Mouse (Mus musculus) midbrain, embryonic 14.5 days (tissue): ENCODE results near the gene Dleu7. TPM values are rescaled to one million over a fixed set of nuclear protein-coding genes. Genes with fewer than 3 reads are reported as not detected.

Source experiments
- ATAC-seq: fragments of 200-750 bp; cut with Nextera tagmentation; 2 replicates; pipeline ENCODE4 v1.8.0; 2017; ENCODE audit warnings: moderate number of reproducible peaks, moderate library complexity; ENCODE audit not compliant: low FRiP score, low TSS enrichment
- DNase-seq: peaks from one replicate; pipeline ENCODE4 v3.0.0-alpha.2; 2015
- H3K27ac ChIP-seq: fragments of 300-500 bp; sonication (generic); replicated peaks from 2 replicates; pipeline ENCODE4 v1.5.1; 2014; ENCODE audit warnings: mild to moderate bottlenecking, low read depth, low read length, moderate library complexity
- H3K27me3 ChIP-seq: fragments of 300-500 bp; sonication (generic); 2 replicates; pipeline ENCODE4 v1.6.1; 2014; ENCODE audit warnings: low read length, control low read depth, mixed read lengths; ENCODE audit not compliant: control insufficient read depth, insufficient read depth
- H3K36me3 ChIP-seq: fragments of 300-500 bp; sonication (generic); 2 replicates; pipeline ENCODE4 v1.6.1; 2014; ENCODE audit warnings: low read length, control low read depth; ENCODE audit not compliant: control insufficient read depth, insufficient read depth
- H3K4me1 ChIP-seq: fragments of 300-500 bp; sonication (generic); 2 replicates; pipeline ENCODE4 v1.6.1; 2014; ENCODE audit warnings: mild to moderate bottlenecking, antibody characterized with exemption, low read length, control low read depth; ENCODE audit not compliant: control insufficient read depth, insufficient read depth
- H3K4me2 ChIP-seq: fragments of 300-500 bp; sonication (generic); 2 replicates; pipeline ENCODE4 v1.6.1; 2014; ENCODE audit warnings: mild to moderate bottlenecking, low read length, moderate library complexity
- H3K4me3 ChIP-seq: fragments of 300-500 bp; sonication (generic); replicated peaks from 2 replicates; pipeline ENCODE4 v1.5.1; 2014; ENCODE audit warnings: low read depth, low read length
- H3K9ac ChIP-seq: fragments of 300-500 bp; sonication (generic); replicated peaks from 2 replicates; pipeline ENCODE4 v1.6.1; 2014; ENCODE audit warnings: mild to moderate bottlenecking, low read length, moderate library complexity
- H3K9me3 ChIP-seq: fragments of 300-500 bp; sonication (generic); 2 replicates; pipeline ENCODE4 v1.6.1; 2016; ENCODE audit warnings: low read length, control low read depth, mixed read lengths; ENCODE audit not compliant: control insufficient read depth
- WGBS: fragments of 180-500 bp; shearing (Covaris S2); extraction: QIAGEN DNeasy Blood & Tissue Kit; methylation state at CpG from one replicate; pipeline ENCODE4 v1.1.7; 2014; 5-methylcytosine and 5-hydroxymethylcytosine counted together
- polyA plus RNA-seq: library from polyadenylated mRNA; unstranded; fragments of >200 nt; fragmentation: Nextera tagmentation; extraction: Ambion mirVana; gene quantifications from 2 replicates; pipeline ENCODE4 v1.2.1, GENCODE M21; 2014

Dleu7 gene
- polyA plus RNA-seq, 1 experiment from 2014 or later, result 11.8 TPM

GRCm38 (mm10) chr14:62298808-62299207, 6.0 kb upstream of the Dleu7 start:
- H3K4me3 ChIP-seq, result no peak overlapping the region
- no peak overlapping the region for H3K9ac ChIP-seq
- H3K9me3 ChIP-seq, result no peaks in the 10 kb centered on the region
- H3K27me3 ChIP-seq, result no peaks in the 10 kb centered on the region
- DNase-seq (no peak), ATAC-seq (no peak)
- no peak overlapping the region for H3K4me2 ChIP-seq
- H3K4me1 ChIP-seq, result no peaks in the 10 kb centered on the region
- no peaks in the 10 kb centered on the region for H3K36me3 ChIP-seq
- 94% methylated on average over 1 of the region's 1 CpGs for WGBS
- H3K27ac ChIP-seq, result no peak overlapping the region

GRCm38 (mm10) chr14:62292166-62292487, 720 bp downstream of the Dleu7 start:
- H3K9ac ChIP-seq, result peak overlapping the region; percentile 68
- H3K36me3 ChIP-seq, result no peaks in the 10 kb centered on the region
- H3K4me1 ChIP-seq, result peaks cover 15% of the 10 kb centered on the region
- H3K4me3 ChIP-seq, result peak overlapping the region; percentile 53
- no peak overlapping the region for H3K27ac ChIP-seq
- no peak for ATAC-seq
- no peaks in the 10 kb centered on the region for H3K27me3 ChIP-seq
- DNase-seq, result no peak
- WGBS, result 29% methylated on average over 4 of the region's 7 CpGs
- H3K9me3 ChIP-seq, result no peaks in the 10 kb centered on the region
- H3K4me2 ChIP-seq, result peak overlapping the region; percentile 92

- H3K36me3 ChIP-seq, result no peaks in the 10 kb centered on the region
- WGBS, result 96% methylated on average over 1 of the region's 1 CpGs
- no peaks in the 10 kb centered on the region for H3K27me3 ChIP-seq
- no peak overlapping the region for H3K27ac ChIP-seq
- ATAC-seq (no peak), DNase-seq (no peak)
- peaks cover 15% of the 10 kb centered on the region for H3K4me1 ChIP-seq
- no peak overlapping the region for H3K9ac ChIP-seq
- H3K4me2 ChIP-seq, result peak overlapping the region; percentile 92
- no peak overlapping the region for H3K4me3 ChIP-seq
- H3K9me3 ChIP-seq, result no peaks in the 10 kb centered on the region
These were observed 1.4 kb downstream of the Dleu7 start for GRCm38 (mm10) chr14:62291406-62291987.

GRCm38 (mm10) chr14:62288731-62289130, 4.1 kb downstream of the Dleu7 start:
- 92% methylated on average over 3 of the region's 3 CpGs for WGBS
- H3K9ac ChIP-seq, result no peak overlapping the region
- no peaks in the 10 kb centered on the region for H3K9me3 ChIP-seq
- H3K4me3 ChIP-seq, result no peak overlapping the region
- H3K36me3 ChIP-seq, result no peaks in the 10 kb centered on the region
- H3K4me2 ChIP-seq, result no peak overlapping the region
- peaks cover 15% of the 10 kb centered on the region for H3K4me1 ChIP-seq
- DNase-seq (no peak), ATAC-seq (no peak)
- H3K27ac ChIP-seq, result no peak overlapping the region
- no peaks in the 10 kb centered on the region for H3K27me3 ChIP-seq

GRCm38 (mm10) chr14:62282974-62283373, 9.9 kb downstream of the Dleu7 start:
- Histone ChIP-seq H3K27me3 (no peaks in the 10 kb centered on the region), H3K4me3 (no peak overlapping the region), H3K27ac (no peak overlapping the region), H3K4me1 (no peaks in the 10 kb centered on the region), H3K9ac (no peak overlapping the region), H3K9me3 (no peaks in the 10 kb centered on the region), H3K36me3 (no peaks in the 10 kb centered on the region), H3K4me2 (no peak overlapping the region)
- WGBS, result 68% methylated on average over 2 of the region's 2 CpGs
- ATAC-seq (no peak), DNase-seq (no peak)

GRCm38 (mm10) chr14:62273604-62274003, 19.2 kb downstream of the Dleu7 start:
- DNase-seq, result no peak
- H3K36me3 ChIP-seq, result no peaks in the 10 kb centered on the region
- H3K27ac ChIP-seq, result no peak overlapping the region
- no peak overlapping the region for H3K9ac ChIP-seq
- H3K9me3 ChIP-seq, result no peaks in the 10 kb centered on the region
- no peaks in the 10 kb centered on the region for H3K27me3 ChIP-seq
- no peak overlapping the region for H3K4me2 ChIP-seq
- no peaks in the 10 kb centered on the region for H3K4me1 ChIP-seq
- H3K4me3 ChIP-seq, result no peak overlapping the region
- 97% methylated on average over 3 of the region's 3 CpGs for WGBS
- no peak for ATAC-seq

- no peak for DNase-seq
- H3K9ac ChIP-seq, result no peak overlapping the region
- H3K9me3 ChIP-seq, result no peaks in the 10 kb centered on the region
- no peaks in the 10 kb centered on the region for H3K27me3 ChIP-seq
- ATAC-seq, result no peak
- H3K27ac ChIP-seq, result no peak overlapping the region
- no peaks in the 10 kb centered on the region for H3K36me3 ChIP-seq
- no peak overlapping the region for H3K4me2 ChIP-seq
- WGBS, result 94% methylated on average over 12 of the region's 12 CpGs
- no peaks in the 10 kb centered on the region for H3K4me1 ChIP-seq
- H3K4me3 ChIP-seq, result no peak overlapping the region
These were observed 22.0 kb downstream of the Dleu7 start for GRCm38 (mm10) chr14:62270698-62271396.

- DNase-seq, result no peak
- Histone ChIP-seq H3K27ac (no peak overlapping the region), H3K4me1 (no peaks in the 10 kb centered on the region), H3K4me2 (no peak overlapping the region), H3K36me3 (no peaks in the 10 kb centered on the region), H3K9ac (no peak overlapping the region), H3K4me3 (no peak overlapping the region), H3K9me3 (no peaks in the 10 kb centered on the region), H3K27me3 (no peaks in the 10 kb centered on the region)
- WGBS, result 61% methylated on average over 10 of the region's 10 CpGs
- no peak for ATAC-seq
These were observed 33.8 kb downstream of the Dleu7 start for GRCm38 (mm10) chr14:62258978-62259536.

- no peak overlapping the region for H3K4me2 ChIP-seq
- no peak for DNase-seq
- no peaks in the 10 kb centered on the region for H3K27me3 ChIP-seq
- H3K4me1 ChIP-seq, result no peaks in the 10 kb centered on the region
- H3K9ac ChIP-seq, result no peak overlapping the region
- ATAC-seq, result no peak
- WGBS, result 71% methylated on average over 6 of the region's 6 CpGs
- H3K36me3 ChIP-seq, result no peaks in the 10 kb centered on the region
- H3K27ac ChIP-seq, result no peak overlapping the region
- no peaks in the 10 kb centered on the region for H3K9me3 ChIP-seq
- no peak overlapping the region for H3K4me3 ChIP-seq
These were observed 34.7 kb downstream of the Dleu7 start for GRCm38 (mm10) chr14:62258125-62258524.
